8 mouse cellular contexts compared by ENCODE assay signal in genomic region chr10:75764519-75765473, GRCm38 (mm10). TPM values are rescaled to one million over a fixed set of nuclear protein-coding genes. Genes with fewer than 3 reads are reported as not detected.
DNase-seq lines count a peak whose midpoint lies in the region; ATAC-seq lines count a peak whose summit lies in the region.

No protein-coding gene starts in this region.

- H3K4me3 ChIP-seq in hindbrain, embryonic 16.5 days (ENCODE audit: low read length), result peak overlapping the region; percentile 98
- H3K4me3 ChIP-seq in limb, embryonic 13.5 days, result peak overlapping the region; percentile 78
- peak overlapping the region; percentile 77 for H3K4me3 ChIP-seq in midbrain, embryonic 13.5 days (replicated peaks)
- peak overlapping the region; percentile 88 for H3K4me3 ChIP-seq in stomach, embryonic 14.5 days (ENCODE audit: low read depth, low read length)

- DNase-seq in 3T3-L1 (ENCODE audit: low read depth, low spot score) (peak; percentile 90), NIH3T3 (ENCODE audit: low read depth) (peak; percentile 92)
- DNase-seq in cerebellum, postnatal 14 days, result peak; percentile 75 to 87
- peak; percentile 72 for DNase-seq in gastrocnemius, adult 18-20 months (ENCODE audit: low spot score)

- no peaks in the 10 kb centered on the region for H3K27me3 ChIP-seq in hindbrain, embryonic 16.5 days (replicated peaks; ENCODE audit: control insufficient read depth, insufficient read depth, low read length)
- H3K27me3 ChIP-seq in limb, embryonic 13.5 days, result no peaks in the 10 kb centered on the region
- H3K27me3 ChIP-seq in midbrain, embryonic 13.5 days, result no peaks in the 10 kb centered on the region
- no peaks in the 10 kb centered on the region for H3K27me3 ChIP-seq in stomach, embryonic 14.5 days (ENCODE audit: control insufficient read depth, insufficient read depth, low read length)

- peaks cover 12% of the 10 kb centered on the region for H3K4me1 ChIP-seq in hindbrain, embryonic 16.5 days (ENCODE audit: control insufficient read depth, insufficient read depth, low read depth, low read length)
- H3K4me1 ChIP-seq in limb, embryonic 13.5 days, result peaks cover 15% of the 10 kb centered on the region
- peaks cover 18% of the 10 kb centered on the region for H3K4me1 ChIP-seq in midbrain, embryonic 13.5 days (replicated peaks)
- peaks cover 4% of the 10 kb centered on the region; the same call in 1 of the 2 replicates for H3K4me1 ChIP-seq in stomach, embryonic 14.5 days (ENCODE audit: control insufficient read depth, insufficient read depth, low read length)

- H3K4me2 ChIP-seq in hindbrain, embryonic 16.5 days (ENCODE audit: low read length), result peak overlapping the region; percentile 66
- H3K4me2 ChIP-seq in limb, embryonic 13.5 days (replicated peaks), result peak overlapping the region; percentile 84
- H3K4me2 ChIP-seq in midbrain, embryonic 13.5 days (replicated peaks), result peak overlapping the region; percentile 86
- H3K4me2 ChIP-seq in stomach, embryonic 14.5 days (replicated peaks; ENCODE audit: low read depth, low read length), result peak overlapping the region; percentile 74

- peak; percentile 10; the same call in 1 of the 2 replicates for ATAC-seq in hindbrain, embryonic 16.5 days
- ATAC-seq in limb, embryonic 13.5 days (ENCODE audit: low FRiP score, low read depth), result no peak
- peak; percentile 65 for ATAC-seq in midbrain, embryonic 13.5 days
- 0 out of 2 replicates have a peak, but pooled peaks have one; percentile 1 for ATAC-seq in stomach, embryonic 14.5 days (ENCODE audit: insufficient number of reproducible peaks, insufficient read depth, low FRiP score, low read depth)

- H3K36me3 ChIP-seq in hindbrain, embryonic 16.5 days (ENCODE audit: control insufficient read depth, insufficient read depth, low read length), result no peaks in the 10 kb centered on the region; the same call in 1 of the 2 replicates
- H3K36me3 ChIP-seq in limb, embryonic 13.5 days, result peaks cover 12% of the 10 kb centered on the region; the same call in 1 of the 2 replicates
- peaks cover 8% of the 10 kb centered on the region for H3K36me3 ChIP-seq in midbrain, embryonic 13.5 days
- peaks cover 7% of the 10 kb centered on the region; the same call in 1 of the 2 replicates for H3K36me3 ChIP-seq in stomach, embryonic 14.5 days (ENCODE audit: control insufficient read depth, insufficient read depth, low read length)

- no peaks in the 10 kb centered on the region for H3K9me3 ChIP-seq in hindbrain, embryonic 16.5 days (ENCODE audit: control insufficient read depth, low read length)
- no peaks in the 10 kb centered on the region for H3K9me3 ChIP-seq in limb, embryonic 13.5 days
- no peaks in the 10 kb centered on the region for H3K9me3 ChIP-seq in midbrain, embryonic 13.5 days
- H3K9me3 ChIP-seq in stomach, embryonic 14.5 days (ENCODE audit: control insufficient read depth, low read depth, low read length), result no peaks in the 10 kb centered on the region

- WGBS in hindbrain, embryonic 16.5 days, result 3% methylated on average over 27 of the region's 27 CpGs
- 1% methylated on average over 27 of the region's 27 CpGs for WGBS in limb, embryonic 13.5 days
- under 1% methylated on average over 27 of the region's 27 CpGs for WGBS in midbrain, embryonic 13.5 days
- under 1% methylated on average over 27 of the region's 27 CpGs for WGBS in stomach, embryonic 14.5 days

- H3K27ac ChIP-seq in hindbrain, embryonic 16.5 days (ENCODE audit: low read depth, low read length), result peak overlapping the region; percentile 72
- H3K27ac ChIP-seq in limb, embryonic 13.5 days, result no peak overlapping the region
- H3K27ac ChIP-seq in midbrain, embryonic 13.5 days, result peak overlapping the region; percentile 77
- peak overlapping the region; percentile 52; the same call in 1 of the 2 replicates for H3K27ac ChIP-seq in stomach, embryonic 14.5 days (ENCODE audit: low read length)

- peak overlapping the region; percentile 63 for H3K9ac ChIP-seq in hindbrain, embryonic 16.5 days (ENCODE audit: low read depth, low read length)
- peak overlapping the region; percentile 80 for H3K9ac ChIP-seq in limb, embryonic 13.5 days
- peak overlapping the region; percentile 55 for H3K9ac ChIP-seq in midbrain, embryonic 13.5 days (replicated peaks)
- peak overlapping the region; percentile 65; the same call in 1 of the 2 replicates for H3K9ac ChIP-seq in stomach, embryonic 14.5 days (replicated peaks; ENCODE audit: low read depth, low read length)

RNA-seq across cellular contexts. Expression of gene Cabin1, which starts 0.7 kb away (rescaled TPM):
- 1 to 10 TPM; 7.7 to 8.0 TPM for total RNA-seq in gastrocnemius, adult 18-20 months (2021)
- polyA plus RNA-seq in hindbrain, embryonic 16.5 days (2015; fragmentation: Nextera tagmentation; extraction: Ambion mirVana), result 30.9 and 35.5 TPM in 2 replicates
- polyA plus RNA-seq in limb, embryonic 13.5 days (2015; fragmentation: Nextera tagmentation; extraction: Ambion mirVana), result 30.9 and 32.5 TPM in 2 replicates
- 36.0 and 39.7 TPM in 2 replicates for polyA plus RNA-seq in midbrain, embryonic 13.5 days (2015; fragmentation: Nextera tagmentation; extraction: Ambion mirVana)
- polyA plus RNA-seq in stomach, embryonic 14.5 days (2014; fragmentation: Nextera tagmentation; extraction: Ambion mirVana), result 42.7 and 49.0 TPM in 2 replicates

RNA-seq across cellular contexts. Expression of gene Ddt, which starts 8.4 kb away (rescaled TPM):
- 10 to 100 TPM; 30.6 to 38.3 TPM for total RNA-seq in gastrocnemius, adult 18-20 months (2021)
- 73.5 and 89.1 TPM in 2 replicates for polyA plus RNA-seq in hindbrain, embryonic 16.5 days (2015; fragmentation: Nextera tagmentation; extraction: Ambion mirVana)
- 92.4 and 95.9 TPM in 2 replicates for polyA plus RNA-seq in limb, embryonic 13.5 days (2015; fragmentation: Nextera tagmentation; extraction: Ambion mirVana)
- 83.7 and 87.8 TPM in 2 replicates for polyA plus RNA-seq in midbrain, embryonic 13.5 days (2015; fragmentation: Nextera tagmentation; extraction: Ambion mirVana)
- 65.3 and 65.5 TPM in 2 replicates for polyA plus RNA-seq in stomach, embryonic 14.5 days (2014; fragmentation: Nextera tagmentation; extraction: Ambion mirVana)

RNA-seq across cellular contexts. Expression of gene Gm20441, which starts 16.0 kb away (rescaled TPM):
- not detected for total RNA-seq in gastrocnemius, adult 18-20 months (2021)
- polyA plus RNA-seq in hindbrain, embryonic 16.5 days (2015; fragmentation: Nextera tagmentation; extraction: Ambion mirVana), result 0.50 TPM in 1 of 2 replicates, not detected in the other
- polyA plus RNA-seq in limb, embryonic 13.5 days (2015; fragmentation: Nextera tagmentation; extraction: Ambion mirVana), result 0.86 TPM in 1 of 2 replicates, not detected in the other
- polyA plus RNA-seq in midbrain, embryonic 13.5 days (2015; fragmentation: Nextera tagmentation; extraction: Ambion mirVana), result not detected in 2 replicates
- polyA plus RNA-seq in stomach, embryonic 14.5 days (2014; fragmentation: Nextera tagmentation; extraction: Ambion mirVana), result not detected in 2 replicates

RNA-seq across cellular contexts. Expression of gene Gstt3, which starts 16.4 kb away (rescaled TPM):
- 1 to 10 TPM; 1.8 to 2.5 TPM for total RNA-seq in gastrocnemius, adult 18-20 months (2021)
- polyA plus RNA-seq in hindbrain, embryonic 16.5 days (2015; fragmentation: Nextera tagmentation; extraction: Ambion mirVana), result 1.4 and 1.5 TPM in 2 replicates
- polyA plus RNA-seq in limb, embryonic 13.5 days (2015; fragmentation: Nextera tagmentation; extraction: Ambion mirVana), result 19.6 and 21.5 TPM in 2 replicates
- polyA plus RNA-seq in midbrain, embryonic 13.5 days (2015; fragmentation: Nextera tagmentation; extraction: Ambion mirVana), result 0.30 and 0.61 TPM in 2 replicates
- 46.5 and 48.5 TPM in 2 replicates for polyA plus RNA-seq in stomach, embryonic 14.5 days (2014; fragmentation: Nextera tagmentation; extraction: Ambion mirVana)

RNA-seq across cellular contexts. Expression of gene Gstt1, which starts 33.6 kb away (rescaled TPM):
- 1 to 10 TPM; 6.0 to 8.0 TPM for total RNA-seq in gastrocnemius, adult 18-20 months (2021)
- polyA plus RNA-seq in hindbrain, embryonic 16.5 days (2015; fragmentation: Nextera tagmentation; extraction: Ambion mirVana), result 18.8 and 21.9 TPM in 2 replicates
- polyA plus RNA-seq in limb, embryonic 13.5 days (2015; fragmentation: Nextera tagmentation; extraction: Ambion mirVana), result 14.9 and 16.3 TPM in 2 replicates
- 4.8 and 5.5 TPM in 2 replicates for polyA plus RNA-seq in midbrain, embryonic 13.5 days (2015; fragmentation: Nextera tagmentation; extraction: Ambion mirVana)
- polyA plus RNA-seq in stomach, embryonic 14.5 days (2014; fragmentation: Nextera tagmentation; extraction: Ambion mirVana), result 11.6 and 12.6 TPM in 2 replicates
